26 mouse cellular contexts compared by ENCODE assay signal in genomic region chr6:108482464-108482863, GRCm38 (mm10).
DNase-seq lines count a peak whose midpoint lies in the region; ATAC-seq lines count a peak whose summit lies in the region.
"Had no signal": no experiment of that assay in that cellular context is flagged by ENCODE, and none has a peak within 500 bp of the region (broad histone marks: within the 10 kb centered on the region; RNA-seq: fewer than 3 reads in every experiment).

No protein-coding gene starts in this region.

- H3K27me3 ChIP-seq in forebrain, embryonic 10.5 days (ENCODE audit: poor library complexity, severe bottlenecking), result no peaks in the 10 kb centered on the region
- H3K27me3 ChIP-seq: CH12.LX; embryonic facial prominence, embryonic 13.5 days; embryonic facial prominence, embryonic 15.5 days; forebrain, embryonic 13.5 days; forebrain, embryonic 15.5 days; Patski had no signal

- peak; percentile 26 for DNase-seq in CD4-positive, CD25-positive, alpha-beta regulatory T cell, adult 2 months (ENCODE audit: low read depth, low spot score)
- DNase-seq in induced T-regulatory cell, adult 2 months (ENCODE audit: low read depth), result peak; percentile 60
- DNase-seq in thymus, postnatal 25 days, result no peak
- DNase-seq in forebrain, embryonic 10.5 days (ENCODE audit: extremely low spot score, low spot score), result no peak
- no peak for DNase-seq in layer of hippocampus, postnatal 14 days (ENCODE audit: low spot score in 2 of 2)
- DNase-seq in frontal cortex, postnatal 36 days (ENCODE audit: low spot score in 2 of 2), result no peak
- DNase-seq: adrenal gland, adult 2 months; adrenal gland, postnatal 10 days; adrenal gland, postnatal 25 days; cerebellum, adult 11 months; cerebellum, adult 18-20 months; cerebellum, adult 8-10 months; cerebellum, adult 9-11 months; cerebellum, postnatal 14 days; cerebellum, postnatal 36 days; embryo, embryonic 11 days; forebrain, postnatal 0 days had no signal

- H3K36me3 ChIP-seq in forebrain, embryonic 10.5 days (replicated peaks), result peaks cover 36% of the 10 kb centered on the region
- H3K36me3 ChIP-seq: forebrain, embryonic 15.5 days had no signal

- no peak overlapping the region for H3K27ac ChIP-seq in forebrain, embryonic 10.5 days
- H3K27ac ChIP-seq: embryonic facial prominence, embryonic 13.5 days; embryonic facial prominence, embryonic 15.5 days; forebrain, embryonic 13.5 days; forebrain, embryonic 15.5 days had no signal

- WGBS in forebrain, embryonic 10.5 days, result 94% methylated on average over 5 of the region's 5 CpGs

- no peaks in the 10 kb centered on the region for H3K9me3 ChIP-seq in forebrain, embryonic 10.5 days
- H3K9me3 ChIP-seq: embryonic facial prominence, embryonic 13.5 days; embryonic facial prominence, embryonic 15.5 days; forebrain, embryonic 13.5 days; forebrain, embryonic 15.5 days; G1E had no signal

- ATAC-seq in activated CD4-positive, CD25-positive, alpha-beta regulatory T cell, adult 4 months, result peak; percentile 68
- ATAC-seq: forebrain, embryonic 13.5 days; forebrain, embryonic 15.5 days; forebrain, postnatal 0 days; Patski had no signal

- no peak overlapping the region for H3K4me3 ChIP-seq in forebrain, embryonic 10.5 days
- H3K4me3 ChIP-seq: embryonic facial prominence, embryonic 13.5 days; embryonic facial prominence, embryonic 15.5 days; erythroblast, embryonic 14.5 days; forebrain, embryonic 13.5 days; forebrain, embryonic 15.5 days had no signal

- H3K4me1 ChIP-seq in forebrain, embryonic 10.5 days, result no peaks in the 10 kb centered on the region
- H3K4me1 ChIP-seq: embryonic facial prominence, embryonic 13.5 days; embryonic facial prominence, embryonic 15.5 days; forebrain, embryonic 13.5 days; forebrain, embryonic 15.5 days had no signal

Comparison
In these comparisons a context has a peak if more than half of its experiments do, and no peak if none do; other contexts are left out.
1. DNase-seq: peak in CD4-positive, CD25-positive, alpha-beta regulatory T cell, adult 2 months (single experiment) and induced T-regulatory cell, adult 2 months (single experiment); none in thymus, postnatal 25 days (single experiment), forebrain, embryonic 10.5 days (single experiment), layer of hippocampus, postnatal 14 days (0 of 2) and frontal cortex, postnatal 36 days (0 of 2).